Mouse (Mus musculus) heart, adult 2 months (tissue): ENCODE measurements at regions not wholly inside any gene's neighbourhood (a gene's known extent, or its start where the extent isn't known, plus 50 kb on each side); places are given as distances from the start of the nearest gene placed in this dataset.

Source experiments
- DNase-seq, 2 experiments: peaks; one replicate each; pipeline ENCODE4 v3.0.0; 2021
- H3K27ac ChIP-seq: fragments of 200-600 bp; 2 replicates; pipeline ENCODE4 v1.8.1; 2022
- H3K27me3 ChIP-seq: fragments of 200-500 bp; 2 replicates; pipeline ENCODE4 v1.6.1; 2012; ENCODE audit warnings: mild to moderate bottlenecking, low read length, inconsistent platforms, mixed read lengths; ENCODE audit not compliant: control insufficient read depth, insufficient read depth
- H3K36me3 ChIP-seq: fragments of 200-500 bp; 2 replicates; pipeline ENCODE4 v1.6.1; 2012; ENCODE audit warnings: low read length, inconsistent platforms; ENCODE audit not compliant: control insufficient read depth, insufficient read depth
- H3K4me1 ChIP-seq: fragments of 200-500 bp; 2 replicates; pipeline ENCODE4 v1.6.1; 2011; ENCODE audit warnings: low read length; ENCODE audit not compliant: control insufficient read depth, insufficient read depth
- H3K4me3 ChIP-seq: fragments of 200-600 bp; 2 replicates; pipeline ENCODE4 v1.8.1; 2022
- H3K79me2 ChIP-seq: fragments of 200-500 bp; replicated peaks from 2 replicates; pipeline ENCODE4 v1.6.1; 2012; ENCODE audit warnings: mild to moderate bottlenecking, inconsistent platforms, low read length, moderate library complexity, mixed read lengths; ENCODE audit not compliant: control insufficient read depth, insufficient read depth
- H3K9ac ChIP-seq: fragments of 200-500 bp; 2 replicates; pipeline ENCODE4 v1.6.1; 2012; ENCODE audit warnings: low read depth, mild to moderate bottlenecking, control low read depth, inconsistent platforms, low read length, mixed read lengths
- CTCF ChIP-seq: fragments of 200-600 bp; IDR thresholded peaks from 2 replicates; pipeline ENCODE4 v1.8.1; 2022; ENCODE audit warnings: antibody characterized with exemption, mild to moderate bottlenecking, moderate library complexity
- EP300 ChIP-seq: fragments of 200-500 bp; IDR thresholded peaks from 2 replicates; pipeline ENCODE4 v1.6.1; 2011; ENCODE audit warnings: low read depth, low read length, control low read depth; ENCODE audit not compliant: insufficient read depth
- POLR2A ChIP-seq: fragments of 200-500 bp; IDR thresholded peaks from 2 replicates; pipeline ENCODE4 v1.6.1; 2011; ENCODE audit warnings: mild to moderate bottlenecking, low read depth, low read length, control low read depth; ENCODE audit not compliant: insufficient read depth
- WGBS: fragments of 180-500 bp; shearing (Covaris S2); methylation state at CpG from one replicate; pipeline ENCODE4 v1.1.7; 2018; 5-methylcytosine and 5-hydroxymethylcytosine counted together
- intact Hi-C: fragments of 180-260 bp; cut with DNase I; formaldehyde crosslinking; loops from one replicate; pipeline ENCODE4 v1.15.1; 2025

- Histone ChIP-seq H3K4me1 (no peaks in the 10 kb centered on the region), H3K36me3 (no peaks in the 10 kb centered on the region), H3K9ac (no peak overlapping the region), H3K27me3 (no peaks in the 10 kb centered on the region), H3K4me3 (no peak overlapping the region), H3K27ac (no peak overlapping the region), H3K79me2 (no peaks in the 10 kb centered on the region)
- intact Hi-C loops = loop anchor here (1.0 to 10.0 kb wide), 3 partner anchors 204 to 370 kb away; no protein-coding TSS in a partner anchor
- DNase-seq = peak; percentile 7 to 46
- TF ChIP-seq CTCF = peak; percentile 90
- TF ChIP-seq EP300 = no peak
- WGBS = 44% methylated on average over 1 of the region's 1 CpGs
Observed at GRCm38 (mm10) chr1:98179030-98179429, 83.6 kb upstream of the Pam start.

GRCm38 (mm10) chr1:98174811-98175132 lies 79.3 kb upstream of the Pam start:
- no peak overlapping the region for H3K27ac ChIP-seq
- intact Hi-C loops = loop anchor here (10.0 kb wide), 2 partner anchors 200 to 290 kb away; no protein-coding TSS in a partner anchor
- DNase-seq = no peak
- TF ChIP-seq POLR2A (no peak), CTCF (no peak), EP300 (no peak)
- H3K4me3 ChIP-seq = no peak overlapping the region
- H3K27me3 ChIP-seq = no peaks in the 10 kb centered on the region
- no peaks in the 10 kb centered on the region for H3K4me1 ChIP-seq
- no peaks in the 10 kb centered on the region for H3K79me2 ChIP-seq
- WGBS = 68% methylated on average over 4 of the region's 4 CpGs
- H3K36me3 ChIP-seq = no peaks in the 10 kb centered on the region
- H3K9ac ChIP-seq = no peak overlapping the region

GRCm38 (mm10) chr1:98173907-98174810 lies 78.7 kb upstream of the Pam start:
- WGBS = 73% methylated on average over 11 of the region's 11 CpGs
- Histone ChIP-seq H3K27me3 (no peaks in the 10 kb centered on the region), H3K79me2 (no peaks in the 10 kb centered on the region), H3K4me3 (no peak overlapping the region), H3K4me1 (no peaks in the 10 kb centered on the region), H3K9ac (no peak overlapping the region), H3K27ac (no peak overlapping the region), H3K36me3 (no peaks in the 10 kb centered on the region)
- no peak for TF ChIP-seq CTCF
- no peak for DNase-seq
- intact Hi-C loops = loop anchor here (10.0 kb wide), 2 partner anchors 199 to 289 kb away; no protein-coding TSS in a partner anchor

- WGBS = 94% methylated on average over 2 of the region's 2 CpGs
- H3K36me3 ChIP-seq = no peaks in the 10 kb centered on the region
- no peak overlapping the region for H3K27ac ChIP-seq
- DNase-seq = no peak
- TF ChIP-seq EP300 = no peak
- TF ChIP-seq POLR2A = no peak
- TF ChIP-seq CTCF = no peak
- H3K4me1 ChIP-seq = no peaks in the 10 kb centered on the region
- H3K27me3 ChIP-seq = no peaks in the 10 kb centered on the region
- intact Hi-C loops = loop anchor here (10.0 kb wide), 2 partner anchors 199 to 289 kb away; no protein-coding TSS in a partner anchor
- H3K9ac ChIP-seq = no peak overlapping the region
- no peaks in the 10 kb centered on the region for H3K79me2 ChIP-seq
- H3K4me3 ChIP-seq = no peak overlapping the region
Observed at GRCm38 (mm10) chr1:98173431-98173830, 78.0 kb upstream of the Pam start.

- no peak for DNase-seq
- H3K9ac ChIP-seq = no peak overlapping the region
- H3K4me1 ChIP-seq = no peaks in the 10 kb centered on the region
- TF ChIP-seq POLR2A (no peak), CTCF (no peak), EP300 (no peak)
- no peak overlapping the region for H3K27ac ChIP-seq
- no peaks in the 10 kb centered on the region for H3K27me3 ChIP-seq
- no peak overlapping the region for H3K4me3 ChIP-seq
- H3K79me2 ChIP-seq = no peaks in the 10 kb centered on the region
- 84% methylated on average over 2 of the region's 2 CpGs for WGBS
- intact Hi-C loops = loop anchor here (10.0 kb wide), 2 partner anchors 196 to 286 kb away; no protein-coding TSS in a partner anchor
- H3K36me3 ChIP-seq = no peaks in the 10 kb centered on the region
Observed at GRCm38 (mm10) chr1:98171291-98171690, 75.8 kb upstream of the Pam start.

GRCm38 (mm10) chr1:98169352-98169751 lies 73.9 kb upstream of the Pam start:
- Histone ChIP-seq H3K79me2 (no peaks in the 10 kb centered on the region), H3K36me3 (no peaks in the 10 kb centered on the region), H3K27ac (no peak overlapping the region), H3K4me1 (no peaks in the 10 kb centered on the region), H3K9ac (no peak overlapping the region), H3K4me3 (no peak overlapping the region), H3K27me3 (no peaks in the 10 kb centered on the region)
- intact Hi-C loops = no loop called here
- TF ChIP-seq EP300 (no peak), CTCF (no peak), POLR2A (no peak)
- no peak for DNase-seq
